Mouse (Mus musculus) kidney, adult 2 months (tissue): ENCODE data around the gene Arf5.

ENCODE experiments used
- CTCF ChIP-seq: fragments of 200-500 bp; conservative IDR thresholded peaks from 2 replicates; pipeline ENCODE4 v1.5.1; 2011; ENCODE audit warnings: low read depth, mild to moderate bottlenecking, control low read depth, low read length, moderate library complexity, mixed read lengths; ENCODE audit not compliant: insufficient read depth, insufficient read length
- POLR2A ChIP-seq: fragments of 200-500 bp; IDR thresholded peaks from one replicate; pipeline ENCODE4 v1.6.1; 2011; ENCODE audit warnings: low read depth, low read length, control low read depth

GRCm38 (mm10) chr6:28396051-28396852 lies 27.1 kb upstream of the Arf5 start:
- TF ChIP-seq CTCF (no peak), POLR2A (no peak)
